Mouse (Mus musculus): ENCODE results near the gene Gm281.

DNA sequence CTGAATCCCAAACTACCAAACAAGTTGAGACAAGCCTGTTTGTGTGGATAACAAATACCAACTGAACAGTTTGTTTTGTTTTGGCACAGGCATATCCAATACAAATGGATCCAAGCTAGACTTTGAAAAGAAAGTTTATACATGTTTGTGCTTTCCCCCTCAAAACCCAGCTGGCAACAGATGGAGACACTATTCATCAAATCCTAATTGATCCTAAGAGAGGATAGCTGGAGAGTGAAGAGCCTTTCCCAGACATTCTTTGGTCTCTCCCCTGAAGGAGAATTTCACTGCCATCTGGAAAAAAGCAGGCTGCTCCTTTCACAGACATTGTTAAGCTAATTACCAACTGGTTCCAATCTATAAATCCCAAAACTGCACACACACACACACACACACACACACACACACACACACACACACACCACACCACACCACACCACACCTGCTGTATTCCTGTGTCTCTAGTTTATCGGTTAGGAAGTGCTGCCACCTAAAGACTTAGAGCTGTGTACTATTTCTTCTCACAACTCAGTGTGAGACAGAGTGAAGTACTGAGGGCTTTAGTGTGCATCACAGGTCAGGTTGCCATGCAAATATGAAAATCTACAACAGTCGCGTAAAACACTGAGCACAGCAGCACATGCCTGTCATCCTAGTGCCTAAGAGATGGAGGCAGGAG is 101.3 kb downstream of the Gm281 start:
- no peak for TF ChIP-seq CTCF (conservative IDR thresholded peaks at IDR 0.05; ENCODE audit: low read length)
- TF ChIP-seq POU5F1 (IDR thresholded peaks at IDR 0.05; ENCODE audit: borderline replicate concordance, low read length), result no peak

All from E14TG2a.4 (cell line).